Mouse (Mus musculus): ENCODE measurements around the gene Nwd1. TPM values are rescaled to one million over a fixed set of nuclear protein-coding genes. Genes with fewer than 3 reads are reported as not detected.

Gene Nwd1
- 0.07 TPM for polyA plus RNA-seq (2017; shearing (Covaris generic))

GRCm38 (mm10) chr8:72646060-72646767 is at the start of gene Nwd1:
TSS of gene Nwd1 (plus strand) at chr8:72646711.

GRCm38 (mm10) chr8:72722769-72723650 is 76.5 kb downstream of the Nwd1 start, which contains the start of gene Sin3b:
TSS of gene Sin3b (plus strand) at chr8:72723285.

DNA sequence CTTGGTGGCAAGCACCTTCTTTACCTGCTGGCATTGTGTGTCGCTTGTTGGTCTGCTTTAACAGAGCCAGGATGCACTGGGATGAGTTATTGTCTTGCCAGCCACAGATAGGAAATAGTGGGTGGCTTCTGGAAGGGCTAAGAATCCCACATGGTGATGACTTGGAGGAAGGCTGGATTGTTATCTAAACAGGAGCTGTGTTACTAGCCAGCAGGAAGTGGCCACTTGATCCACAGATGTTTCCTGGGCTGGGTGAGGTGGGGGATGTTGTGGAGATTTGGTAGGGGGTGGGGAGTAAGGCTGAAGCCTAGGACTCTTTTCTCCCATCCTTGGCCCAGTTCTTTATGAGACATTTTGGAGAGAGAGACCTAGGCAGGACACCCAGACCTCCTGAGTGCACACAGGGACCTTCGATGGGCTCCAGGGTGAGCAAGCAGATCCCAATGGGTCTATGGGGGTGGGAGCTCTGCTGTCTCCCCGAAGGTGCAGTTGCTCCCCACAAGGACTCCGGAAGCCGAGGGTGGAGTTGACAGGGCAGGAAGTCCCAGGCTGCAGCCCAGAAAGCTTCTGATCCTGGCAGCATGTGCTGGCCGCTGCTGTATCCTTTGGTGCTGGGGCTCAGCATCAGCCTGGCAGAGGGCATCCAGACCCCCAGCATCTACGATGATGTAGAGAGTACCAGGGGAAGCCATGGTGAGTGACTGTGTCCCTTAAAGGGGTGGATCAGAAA is 115.0 kb downstream of the Nwd1 start, which contains the start of gene F2rl3:
F2rl3 (plus strand) TSS at position 559 of the 730 bp plus-strand sequence.

Other genes with a start within 250 kb of the Nwd1 start
- gene Eps15l1, start 225.3 kb upstream of the Nwd1 start, polyA plus RNA-seq (2017; shearing (Covaris generic)) = 47.8 TPM
- 0.35 TPM for gene Calr3, start 202.8 kb upstream of the Nwd1 start, polyA plus RNA-seq (2017; shearing (Covaris generic))
- gene 1700030K09Rik, start 202.8 kb upstream of the Nwd1 start, polyA plus RNA-seq (2017; shearing (Covaris generic)) = 3.9 TPM
- gene Cherp, start 171.5 kb upstream of the Nwd1 start, polyA plus RNA-seq (2017; shearing (Covaris generic)) = 97.2 TPM
- 101 TPM for gene Slc35e1, start 154.1 kb upstream of the Nwd1 start, polyA plus RNA-seq (2017; shearing (Covaris generic))
- 24.9 TPM for gene Med26, start 98.4 kb upstream of the Nwd1 start, polyA plus RNA-seq (2017; shearing (Covaris generic))
- 75.8 TPM for gene Smim7, start 75.6 kb upstream of the Nwd1 start, polyA plus RNA-seq (2017; shearing (Covaris generic))
- gene Tmem38a, start 74.7 kb upstream of the Nwd1 start, polyA plus RNA-seq (2017; shearing (Covaris generic)) = 2.9 TPM
- 201 TPM for gene Sin3b, start 76.6 kb downstream of the Nwd1 start, polyA plus RNA-seq (2017; shearing (Covaris generic))
- 1.4 TPM for gene F2rl3, start 115.2 kb downstream of the Nwd1 start, polyA plus RNA-seq (2017; shearing (Covaris generic))